Mouse (Mus musculus): Measurements from ENCODE around the gene Synrg.

GRCm38 (mm10) chr11:84042808-84043762 is 78.9 kb downstream of the Synrg start:
- TF ChIP-seq CTCF (IDR thresholded peaks at IDR 0.05; ENCODE audit: low read depth, low read length), result no peak
- TF ChIP-seq POLR2A (IDR thresholded peaks at IDR 0.05; ENCODE audit: extremely low read depth, insufficient read depth, low read length), result no peak

All from liver, adult 2 months (tissue).